Mouse (Mus musculus): ENCODE data around the gene Slc29a1. TPM values are rescaled to one million over a fixed set of nuclear protein-coding genes. Genes with fewer than 3 reads are reported as not detected.
A peak's percentile ranks its signal among the peaks of the same experiment; 100 is the strongest.

Slc29a1 gene
- total and polyA plus RNA-seq, 3 experiments = 80.3 to 160 (median 84.6) TPM

DNA sequence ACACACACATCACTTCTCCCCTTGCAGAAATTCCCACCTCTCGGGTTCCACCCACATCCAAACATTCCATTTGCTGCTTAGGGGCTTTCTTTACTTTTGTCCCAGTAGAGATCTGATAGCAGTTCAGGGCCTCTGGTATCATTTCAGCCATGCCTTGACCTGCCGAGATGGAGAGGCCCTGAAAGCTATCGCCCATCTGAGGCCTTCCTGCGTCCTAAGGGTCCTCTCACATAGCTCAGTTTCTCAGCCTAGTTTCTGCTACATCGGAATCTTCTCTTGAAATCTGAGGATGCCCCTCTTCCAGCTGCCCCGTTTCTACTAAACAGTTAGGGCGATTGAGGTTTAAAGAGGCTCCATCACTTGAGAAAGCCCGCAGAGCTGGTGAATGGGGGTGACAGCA is 5.2 kb downstream of the Slc29a1 start:
- WGBS = 49% methylated on average over 8 of the region's 8 CpGs
- H3K27ac ChIP-seq = no peak overlapping the region; the same call in 1 of the 2 replicates

DNA sequence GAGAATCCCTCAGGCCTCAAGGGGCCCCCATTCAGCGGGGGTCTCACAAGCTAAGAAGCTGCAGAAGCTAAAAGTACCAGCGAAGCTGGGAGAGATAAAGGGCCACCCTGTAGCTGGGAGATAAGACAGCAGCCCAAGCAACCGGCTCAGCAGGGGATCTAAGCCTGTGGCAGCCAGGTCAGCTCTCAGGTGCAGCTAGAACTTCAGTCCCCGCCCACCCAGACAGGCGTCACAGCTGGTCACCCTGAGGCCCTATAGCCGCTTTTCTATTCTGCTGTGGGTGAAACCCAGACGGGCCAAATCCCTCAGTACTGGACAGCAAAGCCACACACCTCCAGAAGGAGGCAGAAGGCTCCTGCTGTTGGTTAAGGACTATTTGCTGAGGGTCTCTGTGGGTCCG is 5.9 kb downstream of the Slc29a1 start:
- WGBS = 39% methylated on average over 8 of the region's 8 CpGs
- Histone ChIP-seq H3K27me3 (ENCODE audit: control insufficient read depth, insufficient read depth, low read length) (no peaks in the 10 kb centered on the region), H3K4me3 (peak overlapping the region; percentile 25; the same call in 1 of the 2 replicates), H3K4me1 (ENCODE audit: control insufficient read depth, insufficient read depth, low read length) (peaks cover 35% of the 10 kb centered on the region), H3K9ac (ENCODE audit: low read depth, low read length) (peak overlapping the region; percentile 37), H3K79me2 (replicated peaks; ENCODE audit: control insufficient read depth, insufficient read depth, low read length) (no peaks in the 10 kb centered on the region), H3K36me3 (ENCODE audit: control insufficient read depth, insufficient read depth, low read length) (no peaks in the 10 kb centered on the region), H3K27ac (peak overlapping the region; percentile 81)
- TF ChIP-seq POLR2A (IDR thresholded peaks at IDR 0.05; ENCODE audit: insufficient read depth, low read depth, low read length) (no peak), CTCF (IDR thresholded peaks at IDR 0.05) (peak; percentile 27), EP300 (IDR thresholded peaks at IDR 0.05; ENCODE audit: insufficient read depth, low read depth, low read length) (no peak)
- DNase-seq = peak in 1 of 2 experiments; percentile 42
- intact Hi-C loops (cut with DNase I) = no loop called here

More for the DNA sequence above, 5.2 kb downstream of the Slc29a1 start:
- H3K79me2 ChIP-seq (replicated peaks; ENCODE audit: control insufficient read depth, insufficient read depth, low read length) = no peaks in the 10 kb centered on the region
- H3K27me3 ChIP-seq (ENCODE audit: control insufficient read depth, insufficient read depth, low read length) = no peaks in the 10 kb centered on the region
- peaks cover 37% of the 10 kb centered on the region for H3K4me1 ChIP-seq (ENCODE audit: control insufficient read depth, insufficient read depth, low read length)
- no peaks in the 10 kb centered on the region for H3K36me3 ChIP-seq (ENCODE audit: control insufficient read depth, insufficient read depth, low read length)
- H3K4me3 ChIP-seq = peak overlapping the region; percentile 79
- intact Hi-C loops (cut with DNase I) = no loop called here
- peak in 1 of 2 experiments; percentile 26 for DNase-seq
- TF ChIP-seq CTCF (IDR thresholded peaks at IDR 0.05) (no peak), EP300 (IDR thresholded peaks at IDR 0.05; ENCODE audit: insufficient read depth, low read depth, low read length) (no peak), POLR2A (IDR thresholded peaks at IDR 0.05; ENCODE audit: insufficient read depth, low read depth, low read length) (no peak)
- peak overlapping the region; percentile 17 for H3K9ac ChIP-seq (ENCODE audit: low read depth, low read length)

DNA sequence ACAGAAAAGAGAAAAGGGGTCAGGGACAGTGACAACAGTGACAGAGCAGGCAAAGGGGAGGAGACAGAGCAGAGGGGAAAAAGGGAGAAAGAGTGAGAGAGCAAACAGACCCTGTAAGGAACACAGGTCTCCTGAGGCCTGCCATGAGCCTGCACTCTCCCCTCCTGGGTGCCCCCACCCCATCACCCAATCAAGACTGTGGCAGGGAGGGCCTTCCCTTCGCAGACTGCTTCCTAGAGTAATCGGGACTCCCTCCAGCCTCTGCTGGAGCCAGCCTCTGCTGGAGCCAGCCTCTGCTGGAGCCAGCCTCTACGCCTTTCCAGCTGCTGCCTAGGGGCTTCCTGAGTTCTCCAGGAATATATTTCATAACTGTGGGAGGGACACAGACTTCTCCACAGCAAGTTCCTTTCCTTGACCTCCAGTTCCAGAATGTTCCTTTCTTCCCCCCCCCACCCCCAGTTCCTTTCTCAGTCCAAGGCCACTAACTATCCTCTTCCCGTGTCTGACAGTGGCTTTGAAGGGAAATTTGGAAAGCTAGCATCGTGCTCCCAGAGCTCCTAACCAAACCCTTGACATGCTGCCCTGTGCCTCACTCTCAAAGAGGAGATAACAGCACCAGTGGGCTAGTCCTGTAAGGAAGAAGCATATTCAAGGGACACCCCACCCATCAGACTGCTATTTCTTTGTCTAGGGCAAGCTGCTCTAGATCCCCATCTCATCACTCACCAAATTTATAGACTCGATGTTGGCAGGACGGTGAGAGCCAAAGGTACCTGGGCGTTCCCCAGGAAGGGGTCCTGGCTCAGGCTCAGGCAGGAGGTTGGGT is 6.6 kb downstream of the Slc29a1 start:
- Histone ChIP-seq H3K79me2 (replicated peaks; ENCODE audit: control insufficient read depth, insufficient read depth, low read length) (no peaks in the 10 kb centered on the region), H3K36me3 (ENCODE audit: control insufficient read depth, insufficient read depth, low read length) (no peaks in the 10 kb centered on the region), H3K27me3 (ENCODE audit: control insufficient read depth, insufficient read depth, low read length) (no peaks in the 10 kb centered on the region), H3K4me1 (ENCODE audit: control insufficient read depth, insufficient read depth, low read length) (peaks cover 35% of the 10 kb centered on the region), H3K27ac (peak overlapping the region; percentile 81), H3K4me3 (peak overlapping the region; percentile 30), H3K9ac (ENCODE audit: low read depth, low read length) (peak overlapping the region; percentile 67)
- intact Hi-C loops (cut with DNase I) = no loop called here
- TF ChIP-seq POLR2A (IDR thresholded peaks at IDR 0.05; ENCODE audit: insufficient read depth, low read depth, low read length) (0 out of 2 replicates have a peak, but pooled peaks have one; percentile 8), EP300 (IDR thresholded peaks at IDR 0.05; ENCODE audit: insufficient read depth, low read depth, low read length) (no peak)
- DNase-seq = peak; percentile 76 to 78
- 16% methylated on average over 8 of the region's 8 CpGs for WGBS

DNA sequence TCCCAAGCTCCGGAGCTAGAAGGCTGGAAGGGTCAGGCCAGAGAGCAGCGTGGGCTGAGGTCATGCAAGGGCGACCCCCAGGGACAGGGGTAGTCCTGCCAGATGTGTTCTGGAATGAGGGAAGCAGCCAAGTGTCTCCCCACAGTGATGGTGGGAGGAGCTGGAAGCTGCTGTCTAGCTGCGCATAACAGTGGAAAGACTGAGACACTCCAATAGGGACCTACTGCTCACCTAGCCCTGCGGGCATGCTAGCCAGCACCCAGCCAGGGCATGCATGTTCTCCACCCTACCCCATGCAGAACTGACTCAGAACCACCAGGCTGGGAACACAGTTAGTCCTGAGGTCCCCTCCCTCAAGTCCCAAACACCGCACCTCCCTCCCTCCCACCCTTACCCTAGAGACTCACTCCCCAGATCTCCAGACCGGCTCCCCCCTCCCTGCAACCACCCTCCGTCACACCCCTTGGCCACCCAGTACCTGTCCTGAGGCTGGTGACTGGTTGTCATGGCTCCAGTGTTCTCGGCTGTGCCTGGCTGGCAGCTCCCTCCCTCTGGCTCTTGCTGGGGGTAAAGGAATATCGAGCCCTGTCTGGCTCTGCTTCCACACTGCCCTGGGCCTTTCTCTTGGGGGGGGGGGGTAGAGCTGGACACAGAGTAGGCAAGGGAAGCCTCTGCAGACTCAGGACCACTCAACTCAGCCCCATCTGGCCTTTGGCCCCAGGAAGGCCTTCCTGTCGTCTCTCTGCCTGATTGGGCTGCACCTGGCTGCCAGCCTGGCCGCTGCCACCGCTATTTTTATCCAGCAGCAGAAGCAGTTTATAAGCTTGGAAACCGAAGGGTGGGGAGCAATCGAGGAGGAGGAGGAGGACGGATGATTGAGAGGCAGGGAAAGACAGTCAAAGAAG is 7.5 kb downstream of the Slc29a1 start:
- peak overlapping the region; percentile 30 for H3K4me3 ChIP-seq
- intact Hi-C loops (cut with DNase I) = no loop called here
- 14% methylated on average over 16 of the region's 16 CpGs for WGBS
- H3K36me3 ChIP-seq (ENCODE audit: control insufficient read depth, insufficient read depth, low read length) = no peaks in the 10 kb centered on the region
- peak overlapping the region; percentile 67 for H3K9ac ChIP-seq (ENCODE audit: low read depth, low read length)
- H3K4me1 ChIP-seq (ENCODE audit: control insufficient read depth, insufficient read depth, low read length) = peaks cover 33% of the 10 kb centered on the region
- no peaks in the 10 kb centered on the region for H3K27me3 ChIP-seq (ENCODE audit: control insufficient read depth, insufficient read depth, low read length)
- peak; percentile 81 to 83 for DNase-seq
- TF ChIP-seq EP300 (IDR thresholded peaks at IDR 0.05; ENCODE audit: insufficient read depth, low read depth, low read length) (peak; percentile 75), POLR2A (IDR thresholded peaks at IDR 0.05; ENCODE audit: insufficient read depth, low read depth, low read length) (peak; percentile 55; the same call in 1 of the 2 replicates), CTCF (IDR thresholded peaks at IDR 0.05) (no peak)
- peak overlapping the region; percentile 81 for H3K27ac ChIP-seq
- H3K79me2 ChIP-seq (replicated peaks; ENCODE audit: control insufficient read depth, insufficient read depth, low read length) = no peaks in the 10 kb centered on the region

DNA sequence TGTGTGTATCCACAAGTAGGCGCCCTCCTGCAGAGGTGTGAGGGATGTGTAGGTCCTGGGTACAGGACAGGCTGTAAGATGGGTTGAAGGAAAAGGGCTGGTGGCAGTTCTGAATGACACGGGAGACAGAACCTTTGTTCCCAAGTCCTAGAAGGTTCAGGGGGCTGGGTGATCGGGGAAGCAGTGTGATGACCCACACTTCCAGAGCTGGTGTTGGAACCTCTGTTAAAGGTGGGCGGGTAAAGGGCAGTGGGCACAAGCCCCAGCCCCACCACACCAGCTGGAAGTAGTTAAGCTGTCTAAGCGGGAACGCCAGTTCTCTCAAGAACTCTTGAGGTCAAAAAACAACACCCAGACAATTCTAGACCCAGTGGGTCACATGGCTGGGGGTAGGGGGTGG is 9.0 kb downstream of the Slc29a1 start:
- H3K4me3 ChIP-seq = no peak overlapping the region
- H3K4me1 ChIP-seq (ENCODE audit: control insufficient read depth, insufficient read depth, low read length) = peaks cover 29% of the 10 kb centered on the region
- 0 out of 2 replicates have a peak overlapping the region, but pooled peaks have one; percentile 81 for H3K27ac ChIP-seq
- H3K79me2 ChIP-seq (replicated peaks; ENCODE audit: control insufficient read depth, insufficient read depth, low read length) = no peaks in the 10 kb centered on the region
- TF ChIP-seq POLR2A (IDR thresholded peaks at IDR 0.05; ENCODE audit: insufficient read depth, low read depth, low read length) = no peak
- DNase-seq = no peak
- WGBS = 85% methylated on average over 6 of the region's 6 CpGs
- intact Hi-C loops (cut with DNase I) = no loop called here
- no peak overlapping the region for H3K9ac ChIP-seq (ENCODE audit: low read depth, low read length)
- peaks cover 5% of the 10 kb centered on the region; the same call in 1 of the 2 replicates for H3K36me3 ChIP-seq (ENCODE audit: control insufficient read depth, insufficient read depth, low read length)
- no peaks in the 10 kb centered on the region for H3K27me3 ChIP-seq (ENCODE audit: control insufficient read depth, insufficient read depth, low read length)
